Mouse (Mus musculus) G1E-ER4 (cell line): Measurements from ENCODE around the gene Mtss1l. TPM values are rescaled to one million over a fixed set of nuclear protein-coding genes. Genes with fewer than 3 reads are reported as not detected.

Source experiments
- GATA1 ChIP-seq: IDR thresholded peaks from one replicate; pipeline ENCODE4 v1.8.0; 2012; ENCODE audit warnings: low read length, inconsistent platforms
- polyA plus RNA-seq: library from polyadenylated mRNA; stranded (reverse); fragments of >175 nt; gene quantifications from 2 replicates; pipeline ENCODE4 v1.2.3, GENCODE M21; 2012

Mtss1l gene
- 0.89 and 0.90 TPM in 2 replicates for polyA plus RNA-seq

DNA sequence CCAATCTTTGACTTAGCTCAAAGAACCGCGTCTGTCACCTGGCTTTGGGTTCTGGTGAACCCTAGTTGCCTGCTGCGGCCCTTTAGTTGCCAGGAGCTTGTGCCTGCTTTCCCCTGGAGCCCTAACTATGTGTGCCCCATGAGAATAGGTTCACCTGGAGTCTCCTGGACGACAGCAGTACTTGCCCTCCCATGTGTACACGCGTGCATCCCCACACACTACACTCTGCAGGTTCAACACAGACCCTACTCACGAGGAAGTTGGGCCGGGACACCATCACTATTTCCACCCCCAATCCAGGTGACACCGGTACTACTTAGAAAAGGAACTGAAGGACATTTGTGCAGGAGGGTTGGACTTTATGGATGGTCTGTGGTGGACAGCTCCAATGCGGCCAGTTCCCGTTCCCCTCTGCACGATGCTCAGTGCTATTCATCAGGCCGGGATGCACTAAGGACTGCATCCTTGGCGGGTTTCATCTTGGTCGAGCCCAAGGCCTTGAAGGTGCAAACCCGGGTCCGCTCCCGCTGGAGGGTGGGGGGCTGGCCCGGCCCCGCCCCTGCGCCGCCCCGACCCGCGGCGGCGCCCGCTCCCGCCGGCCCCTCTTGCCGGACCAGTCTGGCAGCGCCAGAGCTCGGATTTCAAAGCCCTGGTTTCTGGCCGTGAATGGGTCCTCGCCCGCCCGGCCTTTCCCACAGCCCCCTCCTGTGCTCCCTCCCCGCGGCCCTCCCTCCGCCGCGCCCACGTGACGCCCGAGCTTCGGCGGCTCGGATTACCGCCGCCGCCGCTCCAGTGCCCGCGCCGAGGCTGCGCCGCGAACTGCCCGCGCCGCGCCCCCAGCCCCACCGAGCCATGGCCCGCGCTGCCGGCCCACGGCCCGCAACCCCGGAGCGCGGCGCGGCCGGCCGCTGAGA lies at the start of gene Mtss1l:
Mtss1l (plus strand) TSS at position 792 of the 914 bp plus-strand sequence.
- no peak for TF ChIP-seq GATA1

DNA sequence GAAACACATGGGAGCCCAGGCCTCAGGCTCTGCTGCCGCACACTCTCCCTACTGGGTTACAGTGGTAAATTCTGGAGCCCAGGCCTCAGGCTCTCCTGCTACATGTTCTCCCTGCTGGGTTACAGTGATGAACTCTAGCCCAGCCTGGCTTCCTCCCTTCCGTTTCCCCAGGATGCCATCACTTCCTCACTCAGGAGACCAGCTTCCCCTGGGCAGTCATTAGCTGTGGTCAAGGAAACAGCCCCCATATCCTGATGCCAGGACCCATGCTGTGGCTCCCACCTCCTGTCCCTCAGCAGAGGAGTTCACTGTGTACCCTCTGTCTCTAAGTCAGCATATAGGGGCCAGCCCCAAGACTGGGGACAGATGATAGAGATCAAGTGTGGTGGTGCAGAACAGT lies 49.1 kb upstream of the Mtss1l start:
- TF ChIP-seq GATA1: no peak

DNA sequence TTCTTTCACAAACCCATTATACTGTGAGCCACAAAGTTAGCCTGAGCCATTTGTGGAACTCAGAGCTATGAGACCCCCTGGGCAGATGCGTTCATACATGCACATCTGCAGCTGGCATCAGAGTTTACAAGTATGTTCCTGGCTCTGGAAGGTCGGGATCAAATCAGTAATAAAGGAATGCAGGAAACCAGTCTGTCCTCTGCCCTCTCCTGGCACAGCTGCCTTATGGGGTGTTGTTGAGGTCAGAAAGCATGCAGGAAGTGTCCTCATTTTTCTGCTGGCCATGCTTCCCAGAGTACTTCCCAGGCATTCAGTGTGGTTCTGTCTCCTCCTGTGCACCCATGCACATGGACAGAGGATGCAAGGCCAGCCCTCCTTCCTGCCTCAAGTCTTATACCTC lies 48.1 kb upstream of the Mtss1l start:
- no peak for TF ChIP-seq GATA1

DNA sequence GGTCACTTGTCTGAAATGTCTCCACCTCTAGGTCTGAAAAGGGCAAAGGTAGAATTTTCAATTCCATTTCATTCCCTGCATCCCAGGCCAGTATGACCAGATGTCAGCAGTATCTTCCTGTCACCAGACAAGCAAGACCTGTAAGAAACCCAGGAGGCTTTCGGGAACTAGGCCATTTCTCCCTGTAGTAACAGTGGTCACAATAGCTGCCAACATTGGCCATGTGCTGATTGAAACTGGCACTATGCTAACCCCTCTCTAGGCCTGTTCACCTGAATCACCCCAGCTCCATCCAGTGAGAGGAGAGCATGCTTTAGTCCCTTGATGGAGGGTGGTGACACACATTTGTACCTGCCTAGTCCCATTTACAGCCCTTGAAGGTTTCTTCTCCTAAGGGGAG lies 46.7 kb upstream of the Mtss1l start:
- no peak for TF ChIP-seq GATA1

DNA sequence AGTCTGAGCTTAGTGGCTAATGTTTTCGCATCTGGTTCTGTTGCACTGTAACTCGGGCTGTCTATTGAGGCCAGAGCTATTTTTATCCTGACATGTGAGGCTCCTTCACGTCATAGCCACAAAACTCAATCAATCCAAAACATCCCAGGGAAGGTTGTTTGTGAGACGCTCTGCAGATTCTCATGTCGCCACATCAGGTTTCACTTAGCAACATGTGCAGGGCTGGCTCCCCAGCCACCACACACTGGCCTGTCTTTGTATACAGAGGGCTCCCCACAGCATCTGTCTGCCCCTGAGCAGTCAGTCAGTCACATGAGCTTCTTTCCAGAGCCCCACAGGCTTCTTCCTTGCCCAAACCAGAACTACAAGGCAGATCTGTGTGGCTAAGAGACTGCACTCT lies 44.6 kb upstream of the Mtss1l start:
- no peak for TF ChIP-seq GATA1

DNA sequence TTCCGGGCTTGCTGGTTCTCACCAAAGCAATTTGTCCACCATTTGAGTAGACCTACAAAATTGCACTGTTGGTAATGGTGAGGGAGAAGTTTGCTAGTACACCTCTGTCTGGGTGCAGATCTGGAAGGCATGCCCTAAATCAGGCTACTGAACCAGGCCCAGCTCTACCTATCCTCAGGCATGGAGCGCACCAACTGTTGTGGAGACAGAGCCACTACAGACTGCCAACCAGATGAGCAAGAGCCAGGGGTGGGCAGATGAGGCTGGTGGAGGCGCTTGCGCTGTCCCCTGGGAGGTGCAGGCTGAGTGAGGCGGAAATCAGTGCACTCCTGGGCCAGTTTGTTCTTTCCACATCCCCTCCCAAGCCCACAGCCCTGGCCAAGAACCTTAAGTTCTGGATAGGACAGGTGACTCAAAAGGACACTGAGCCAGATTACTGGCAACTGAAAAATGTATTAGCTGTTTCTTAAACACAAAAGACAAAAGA lies 44.1 kb upstream of the Mtss1l start:
- TF ChIP-seq GATA1: no peak

DNA sequence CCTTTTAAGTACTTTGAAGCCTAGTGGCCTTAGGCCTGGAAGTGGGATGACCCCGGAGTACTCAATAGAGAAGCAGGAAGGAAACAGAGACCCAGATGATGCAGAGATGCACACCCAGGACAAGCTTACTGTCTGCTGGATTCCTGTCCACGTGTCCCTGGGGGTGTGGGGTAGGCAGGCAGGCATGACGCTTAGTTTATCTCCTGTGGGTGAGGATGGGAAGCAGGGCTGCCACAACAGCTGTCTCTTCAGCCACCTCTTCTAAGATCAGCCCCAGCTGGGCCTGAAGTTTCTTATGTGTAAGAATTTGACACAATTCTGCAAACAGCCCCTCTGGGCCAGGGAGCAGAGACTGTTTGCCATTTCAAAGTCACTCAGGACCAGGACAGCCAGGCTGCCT lies 42.3 kb upstream of the Mtss1l start:
- TF ChIP-seq GATA1: no peak

DNA sequence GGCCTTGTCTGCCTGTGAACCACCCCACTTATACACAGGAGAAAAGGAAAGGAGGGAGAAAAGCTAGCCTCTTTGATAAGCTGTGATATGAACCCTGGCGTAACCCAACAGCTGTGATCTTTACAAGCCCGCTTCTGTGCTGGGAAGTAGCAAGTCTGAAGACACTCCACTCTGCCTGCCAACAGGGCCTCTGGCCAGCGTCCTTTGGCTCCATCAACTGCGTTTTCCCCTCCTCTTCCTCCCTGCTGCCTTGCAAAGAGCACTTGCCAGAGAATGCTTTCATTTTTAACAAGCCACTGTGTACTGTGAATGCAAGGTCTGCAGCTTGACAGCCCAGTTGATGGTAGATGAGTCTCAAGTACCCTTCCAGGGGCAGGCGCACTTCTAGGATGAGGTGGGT lies 33.5 kb upstream of the Mtss1l start:
- no peak for TF ChIP-seq GATA1

DNA sequence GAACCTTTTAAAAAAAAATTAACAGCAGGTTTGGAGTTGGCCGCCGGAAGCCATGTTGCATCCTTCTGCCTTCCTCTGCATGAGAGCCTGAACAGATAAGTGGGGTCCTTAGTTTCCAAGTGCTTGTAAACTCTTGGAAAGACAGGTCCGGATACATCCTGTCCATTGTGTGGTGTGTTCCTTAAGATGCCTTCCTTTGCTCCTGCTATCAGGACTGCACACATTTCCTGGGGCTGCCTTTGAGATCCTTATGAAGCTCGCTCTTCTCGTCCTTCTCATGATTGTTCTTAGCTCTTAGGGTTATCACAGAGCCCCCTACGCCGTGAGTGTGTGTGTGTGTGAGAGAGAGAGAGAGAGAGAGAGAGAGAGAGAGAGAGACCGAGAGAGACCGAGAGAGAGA lies 31.3 kb upstream of the Mtss1l start:
- no peak for TF ChIP-seq GATA1

DNA sequence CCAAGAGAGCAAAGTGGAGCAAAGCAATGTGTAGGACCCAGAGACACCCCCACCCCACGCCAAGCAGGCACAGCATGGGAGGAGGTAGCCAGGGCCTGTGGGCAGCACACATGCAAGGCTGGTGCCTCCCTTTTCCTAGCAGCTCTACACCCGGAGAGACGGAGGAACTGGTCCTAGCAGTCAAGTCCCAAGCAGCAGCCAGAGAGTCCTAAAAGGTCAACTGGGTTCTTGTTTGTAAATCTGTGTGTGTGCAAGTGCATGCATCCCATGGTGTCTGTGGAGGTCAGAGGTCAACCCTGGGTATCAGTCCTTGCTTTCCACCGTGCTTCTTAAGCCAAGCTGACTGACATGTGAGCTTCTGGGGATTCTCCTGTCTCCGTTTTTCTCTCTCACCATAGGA lies 27.1 kb upstream of the Mtss1l start:
- no peak for TF ChIP-seq GATA1

DNA sequence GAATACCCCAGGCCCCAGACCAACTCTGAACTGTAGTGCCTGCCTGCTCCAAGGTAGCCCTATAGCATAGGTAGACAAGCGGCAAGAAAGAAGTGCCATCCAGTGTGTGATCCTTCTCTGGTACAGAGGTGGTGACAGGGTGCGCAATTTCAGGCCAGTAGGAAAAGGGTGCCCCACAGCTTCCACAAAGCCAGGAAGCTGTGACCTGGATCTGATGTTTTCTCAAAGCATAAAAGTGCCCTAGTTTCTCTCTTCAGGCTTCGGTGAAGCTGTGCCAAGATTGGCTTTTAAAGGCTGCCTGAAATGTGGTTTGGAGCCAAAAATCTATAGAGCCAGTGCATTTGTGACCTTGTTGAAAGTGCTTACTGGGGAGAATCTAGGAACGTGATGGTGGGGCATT lies 26.4 kb upstream of the Mtss1l start:
- TF ChIP-seq GATA1: no peak

DNA sequence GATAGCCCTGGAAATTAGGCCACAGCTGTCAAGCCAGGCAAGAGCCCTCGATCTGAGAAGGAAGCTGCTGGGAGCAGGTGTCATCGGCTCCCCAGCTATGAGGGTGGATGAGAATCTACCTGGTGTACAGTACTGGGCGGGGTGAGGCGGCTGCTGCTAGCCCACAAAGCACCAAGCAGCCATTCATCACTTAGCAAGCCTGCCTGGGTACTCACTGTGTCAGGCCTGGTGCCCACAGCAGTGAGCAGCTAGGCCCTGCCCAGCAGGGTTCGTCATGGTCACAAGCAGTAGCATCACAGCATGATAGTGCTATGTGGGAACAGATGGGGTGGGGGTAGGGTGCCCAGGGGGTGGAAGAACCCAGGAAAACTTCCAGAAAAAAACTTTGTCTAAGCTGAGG lies 25.8 kb upstream of the Mtss1l start:
- no peak for TF ChIP-seq GATA1

DNA sequence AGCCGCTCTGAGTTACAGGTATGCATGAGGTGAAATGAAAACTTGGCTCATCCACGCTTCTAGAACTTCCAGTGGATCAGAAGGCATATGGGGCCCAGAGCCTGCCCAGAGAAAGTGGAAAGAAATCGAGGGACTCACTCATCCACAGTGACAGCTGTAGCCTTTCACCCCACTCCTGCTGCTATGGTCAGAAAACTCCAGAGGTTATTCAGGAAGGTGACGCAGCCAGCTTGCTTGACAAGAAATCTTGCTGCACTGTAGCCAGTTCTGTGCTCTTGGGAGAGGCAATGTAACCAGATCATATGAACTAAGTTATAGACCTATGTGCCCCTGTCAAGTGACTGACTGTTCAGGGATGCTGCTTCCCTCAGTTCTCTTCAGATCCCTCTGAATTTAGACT lies 25.2 kb upstream of the Mtss1l start:
- TF ChIP-seq GATA1: no peak

DNA sequence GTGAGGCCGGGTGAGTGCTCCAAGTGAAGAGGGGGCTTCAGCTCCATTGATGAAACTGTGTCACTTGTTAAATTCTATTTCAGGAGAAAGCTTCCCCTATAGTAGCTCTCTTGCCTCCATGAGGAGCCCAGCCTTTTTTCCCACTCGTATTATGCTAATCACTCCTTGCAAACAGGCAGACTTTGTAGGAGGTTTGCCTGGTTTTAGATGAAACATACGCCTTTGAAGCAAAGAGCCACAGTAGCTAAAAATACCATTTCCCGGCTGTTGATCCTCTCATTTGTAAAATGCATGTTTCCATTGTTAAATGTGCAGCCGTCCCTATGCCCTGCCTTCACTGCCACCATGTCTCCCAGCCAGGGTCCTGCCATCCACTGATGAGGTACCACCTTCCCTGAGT lies 23.7 kb upstream of the Mtss1l start:
- TF ChIP-seq GATA1: no peak

DNA sequence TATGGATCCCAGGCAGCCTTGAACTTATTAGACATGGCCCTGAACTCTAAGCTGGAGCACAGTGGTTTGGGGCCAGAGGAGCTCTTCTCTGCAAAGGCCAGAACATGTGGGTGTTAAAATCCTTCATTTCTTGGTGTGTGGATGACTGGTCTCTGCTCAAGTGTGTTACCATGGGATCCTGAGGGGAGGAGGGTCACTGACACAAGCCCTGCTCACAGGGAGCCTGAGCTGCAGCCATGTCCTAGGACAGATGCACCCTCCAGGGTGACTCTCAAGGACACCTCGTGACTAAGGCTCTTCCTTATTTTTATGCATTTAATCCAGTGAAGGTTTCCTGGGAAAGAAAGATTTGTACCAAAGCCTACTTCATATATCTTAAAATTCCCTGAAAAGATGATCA lies 23.2 kb upstream of the Mtss1l start:
- no peak for TF ChIP-seq GATA1

DNA sequence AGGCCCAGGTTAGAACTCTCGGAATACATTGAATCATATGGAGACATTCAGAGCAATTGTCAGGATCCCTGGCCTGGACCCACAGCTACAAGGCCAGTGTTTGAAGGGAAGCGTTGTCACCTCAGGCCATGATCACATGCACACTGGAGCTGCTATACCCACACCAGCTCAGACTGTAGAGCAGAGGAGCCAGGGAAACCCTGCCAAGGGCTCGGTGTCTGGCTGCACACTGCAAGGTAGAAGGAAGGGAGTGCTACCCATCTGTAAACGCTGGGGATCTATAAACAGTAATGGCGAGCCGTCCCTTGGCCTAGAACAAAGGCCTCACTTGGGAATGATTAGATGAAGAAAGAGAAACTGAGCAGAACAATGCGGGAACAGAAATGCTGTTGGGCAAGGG lies 21.8 kb upstream of the Mtss1l start:
- no peak for TF ChIP-seq GATA1

DNA sequence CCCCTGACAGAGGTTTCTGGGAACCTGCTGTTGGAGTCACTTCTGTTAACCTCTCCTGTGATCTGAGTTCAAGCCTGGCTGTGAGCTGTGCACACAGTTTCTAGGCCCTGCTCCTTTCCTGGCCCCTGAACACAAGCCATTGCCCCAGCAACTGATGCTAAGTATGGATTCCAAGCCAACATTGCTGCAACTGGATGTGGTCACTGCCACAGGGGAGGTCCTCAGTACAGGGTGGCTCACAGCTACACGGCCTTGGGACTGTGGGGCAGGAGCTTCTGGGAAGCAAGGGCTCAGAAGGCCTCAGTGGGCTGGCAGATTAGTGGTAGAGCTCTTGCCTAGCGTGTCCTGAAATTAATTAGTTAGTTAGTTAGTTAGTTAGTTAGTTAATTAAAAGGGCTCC lies 20.7 kb upstream of the Mtss1l start:
- TF ChIP-seq GATA1: no peak
